10 mouse cellular contexts compared by ENCODE assay signal in the genomic region with DNA sequence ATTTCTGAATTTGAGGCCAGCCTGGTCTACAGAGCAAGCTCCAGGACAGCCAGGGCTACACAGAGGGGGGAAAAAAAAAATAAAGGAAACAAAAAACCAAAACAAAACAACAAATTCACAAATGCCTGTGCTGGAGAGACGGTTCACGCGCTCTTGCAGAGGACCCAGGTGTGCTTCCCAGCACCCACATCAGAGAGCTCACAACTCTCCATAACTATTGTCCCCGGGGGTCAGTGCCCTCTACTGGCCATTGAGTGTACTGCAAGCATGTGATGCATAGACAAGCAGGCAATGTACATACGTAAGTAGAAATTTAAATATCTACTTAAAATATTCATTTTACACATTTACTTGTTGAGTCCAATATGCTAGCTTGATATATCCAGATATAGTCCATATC. TPM values are rescaled to one million over a fixed set of nuclear protein-coding genes. Genes with fewer than 3 reads are reported as not detected.
A peak's percentile ranks its signal among the peaks of the same experiment; 100 is the strongest.
DNase-seq lines count a peak whose midpoint lies in the region; TF ChIP-seq lines count a peak whose summit lies in the region.
"Had no signal": no experiment of that assay in that cellular context is flagged by ENCODE, and none has a peak within 500 bp of the region (broad histone marks: within the 10 kb centered on the region; RNA-seq: fewer than 3 reads in every experiment).

No protein-coding gene starts in this region.

- no peak overlapping the region for H3K27ac ChIP-seq in kidney, adult 2 months (ENCODE audit: insufficient read depth, low read depth, low read length)

- no peak for TF ChIP-seq POLR2A in kidney, adult 2 months (IDR thresholded peaks at IDR 0.05; ENCODE audit: low read depth, low read length)

- TF ChIP-seq CTCF in kidney, adult 2 months (conservative IDR thresholded peaks at IDR 0.05; ENCODE audit: insufficient read depth, insufficient read length, low read depth, low read length): peak; percentile 48

- no peaks in the 10 kb centered on the region for H3K36me3 ChIP-seq in kidney, adult 2 months (ENCODE audit: control insufficient read depth, insufficient read depth, low read length)

- no peak overlapping the region for H3K4me3 ChIP-seq in kidney, adult 2 months (ENCODE audit: insufficient read depth, low read depth, low read length)

- DNase-seq in kidney, adult 2 months: no peak
- DNase-seq in kidney, adult 9 months: no peak
- DNase-seq in thymus, postnatal 4 days: peak; percentile 54
- DNase-seq in thymus, adult 18-20 months: no peak
- peak; percentile 31 for DNase-seq in c-Kit-negative CD71-positive TER-119-positive erythroid progenitor cells, embryonic 14.5 days (ENCODE audit: low read depth, low spot score)
- no peak for DNase-seq in urinary bladder, postnatal 4 days (ENCODE audit: low spot score in 2 of 2)
- DNase-seq in gastrocnemius, postnatal 4 days (ENCODE audit: low spot score in 2 of 2): no peak
- DNase-seq: adrenal gland, postnatal 25 days; cerebellum, postnatal 25 days had no signal

- H3K27me3 ChIP-seq in kidney, adult 2 months (replicated peaks; ENCODE audit: control insufficient read depth, insufficient read depth, low read length): no peaks in the 10 kb centered on the region
- H3K27me3 ChIP-seq: Patski had no signal

- H3K4me1 ChIP-seq in kidney, adult 2 months (ENCODE audit: control insufficient read depth, insufficient read depth, low read length): 0 out of 2 replicates have a peak, but pooled peaks cover 3% of the 10 kb centered on the region

- 90% methylated on average over 5 of the region's 5 CpGs for WGBS in kidney, adult 2 months

RNA-seq across cellular contexts. Expression of a gene that starts 5.5 kb away (rescaled TPM):
- 6.4 and 6.9 TPM in 2 replicates for polyA plus RNA-seq in kidney, adult 2 months (2012; rRNA removed)
- 10 to 100 TPM; 22.5 to 26.3 TPM for total RNA-seq in gastrocnemius, postnatal 4 days (2021)

RNA-seq across cellular contexts. Expression of a gene that starts 52.9 kb away (rescaled TPM):
- polyA plus RNA-seq in kidney, adult 2 months (2012; rRNA removed): 4.6 and 6.8 TPM in 2 replicates
- total RNA-seq in gastrocnemius, postnatal 4 days (2021): 1 to 10 TPM; 1.4 to 3.1 TPM

Comparison
In these comparisons a context has a peak if more than half of its experiments do, and no peak if none do; other contexts are left out.
1. DNase-seq: peak in thymus, postnatal 4 days (single experiment) and c-Kit-negative CD71-positive TER-119-positive erythroid progenitor cells, embryonic 14.5 days (single experiment); none in kidney, adult 2 months (single experiment), kidney, adult 9 months (single experiment), thymus, adult 18-20 months (0 of 2), urinary bladder, postnatal 4 days (0 of 2) and gastrocnemius, postnatal 4 days (0 of 2).